Mouse (Mus musculus): Measurements from ENCODE around the gene Grb7. TPM values are rescaled to one million over a fixed set of nuclear protein-coding genes. Genes with fewer than 3 reads are reported as not detected.

The Grb7 gene
- total and polyA plus RNA-seq, 2 experiments from 2014 or later: 1.3 to 2.1 TPM

- Histone ChIP-seq H3K4me2 (ENCODE audit: low read depth) (no peak overlapping the region), H3K9ac (no peak overlapping the region), H3K9me3 (ENCODE audit: low read length) (no peaks in the 10 kb centered on the region), H3K4me1 (ENCODE audit: insufficient read depth) (no peaks in the 10 kb centered on the region), H3K27me3 (ENCODE audit: insufficient read depth, low read length) (peaks cover 12% of the 10 kb centered on the region), H3K27ac (ENCODE audit: low read depth, low read length) (no peak overlapping the region), H3K36me3 (ENCODE audit: insufficient read depth) (no peaks in the 10 kb centered on the region), H3K4me3 (ENCODE audit: low read depth, low read length) (no peak overlapping the region)
- DNase-seq (no peak), ATAC-seq (no peak)
- TF ChIP-seq CTCF (IDR thresholded peaks at IDR 0.05; ENCODE audit: low read depth): no peak
- WGBS: 25% methylated on average over 11 of the region's 11 CpGs
Observed at GRCm38 (mm10) chr11:98459071-98459741, 13.0 kb downstream of the Grb7 start.

GRCm38 (mm10) chr11:98459860-98460259 lies 13.7 kb downstream of the Grb7 start:
- no peaks in the 10 kb centered on the region for H3K9me3 ChIP-seq (ENCODE audit: low read length)
- WGBS: 82% methylated on average over 9 of the region's 9 CpGs
- H3K9ac ChIP-seq: no peak overlapping the region
- H3K4me3 ChIP-seq (ENCODE audit: low read depth, low read length): no peak overlapping the region
- no peak for DNase-seq
- no peaks in the 10 kb centered on the region for H3K4me1 ChIP-seq (ENCODE audit: insufficient read depth)
- H3K27me3 ChIP-seq (ENCODE audit: insufficient read depth, low read length): peaks cover 12% of the 10 kb centered on the region
- no peak overlapping the region for H3K4me2 ChIP-seq (ENCODE audit: low read depth)
- TF ChIP-seq CTCF (IDR thresholded peaks at IDR 0.05; ENCODE audit: low read depth): no peak
- no peaks in the 10 kb centered on the region for H3K36me3 ChIP-seq (ENCODE audit: insufficient read depth)
- H3K27ac ChIP-seq (ENCODE audit: low read depth, low read length): no peak overlapping the region
- no peak for ATAC-seq

- TF ChIP-seq CTCF (IDR thresholded peaks at IDR 0.05; ENCODE audit: low read depth): no peak
- H3K36me3 ChIP-seq (ENCODE audit: insufficient read depth): no peaks in the 10 kb centered on the region
- no peaks in the 10 kb centered on the region for H3K9me3 ChIP-seq (ENCODE audit: low read length)
- H3K4me2 ChIP-seq (ENCODE audit: low read depth): no peak overlapping the region
- DNase-seq (no peak), ATAC-seq (no peak)
- peaks cover 12% of the 10 kb centered on the region for H3K27me3 ChIP-seq (ENCODE audit: insufficient read depth, low read length)
- WGBS: 58% methylated on average over 6 of the region's 6 CpGs
- H3K9ac ChIP-seq: no peak overlapping the region
- H3K4me1 ChIP-seq (ENCODE audit: insufficient read depth): no peaks in the 10 kb centered on the region
- no peak overlapping the region for H3K27ac ChIP-seq (ENCODE audit: low read depth, low read length)
- no peak overlapping the region for H3K4me3 ChIP-seq (ENCODE audit: low read depth, low read length)
Observed at GRCm38 (mm10) chr11:98461109-98461720, 15.0 kb downstream of the Grb7 start.

GRCm38 (mm10) chr11:98462255-98462654 lies 16.1 kb downstream of the Grb7 start:
- no peak overlapping the region for H3K4me2 ChIP-seq (ENCODE audit: low read depth)
- no peak for ATAC-seq
- H3K9me3 ChIP-seq (ENCODE audit: low read length): no peaks in the 10 kb centered on the region
- H3K27me3 ChIP-seq (ENCODE audit: insufficient read depth, low read length): peaks cover 12% of the 10 kb centered on the region
- 85% methylated on average over 6 of the region's 6 CpGs for WGBS
- H3K36me3 ChIP-seq (ENCODE audit: insufficient read depth): no peaks in the 10 kb centered on the region
- H3K9ac ChIP-seq: no peak overlapping the region
- DNase-seq: no peak
- no peak overlapping the region for H3K27ac ChIP-seq (ENCODE audit: low read depth, low read length)
- H3K4me1 ChIP-seq (ENCODE audit: insufficient read depth): no peaks in the 10 kb centered on the region
- H3K4me3 ChIP-seq (ENCODE audit: low read depth, low read length): no peak overlapping the region
- no peak for TF ChIP-seq CTCF (IDR thresholded peaks at IDR 0.05; ENCODE audit: low read depth)

DNA sequence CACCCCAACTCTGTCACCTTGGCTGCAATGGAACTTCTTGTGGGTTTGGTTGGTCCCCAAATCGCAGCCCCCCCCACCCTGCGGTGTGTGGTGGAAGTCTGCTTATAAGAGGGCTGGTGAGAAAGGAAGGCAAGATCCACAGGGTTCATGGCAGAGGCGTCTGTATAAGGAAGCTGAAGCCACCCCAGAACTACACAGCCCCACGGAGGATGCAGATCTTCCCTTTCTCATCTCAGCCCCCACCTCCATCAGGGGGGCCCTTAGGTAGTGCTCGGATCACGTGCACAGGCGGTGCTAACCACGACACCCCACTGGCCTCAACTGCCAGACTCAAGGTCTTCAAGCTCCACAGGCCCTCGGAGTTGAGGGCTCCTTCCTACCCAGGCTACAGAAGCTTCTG lies 17.7 kb downstream of the Grb7 start:
- DNase-seq (no peak), ATAC-seq (no peak)
- Histone ChIP-seq H3K4me3 (ENCODE audit: low read depth, low read length) (no peak overlapping the region), H3K4me2 (ENCODE audit: low read depth) (no peak overlapping the region), H3K36me3 (ENCODE audit: insufficient read depth) (no peaks in the 10 kb centered on the region), H3K9ac (no peak overlapping the region), H3K27me3 (ENCODE audit: insufficient read depth, low read length) (peaks cover 12% of the 10 kb centered on the region; the same call in 1 of the 2 replicates), H3K4me1 (ENCODE audit: insufficient read depth) (no peaks in the 10 kb centered on the region), H3K27ac (ENCODE audit: low read depth, low read length) (no peak overlapping the region), H3K9me3 (ENCODE audit: low read length) (no peaks in the 10 kb centered on the region)
- TF ChIP-seq CTCF (IDR thresholded peaks at IDR 0.05; ENCODE audit: low read depth): no peak
- 84% methylated on average over 9 of the region's 9 CpGs for WGBS

DNA sequence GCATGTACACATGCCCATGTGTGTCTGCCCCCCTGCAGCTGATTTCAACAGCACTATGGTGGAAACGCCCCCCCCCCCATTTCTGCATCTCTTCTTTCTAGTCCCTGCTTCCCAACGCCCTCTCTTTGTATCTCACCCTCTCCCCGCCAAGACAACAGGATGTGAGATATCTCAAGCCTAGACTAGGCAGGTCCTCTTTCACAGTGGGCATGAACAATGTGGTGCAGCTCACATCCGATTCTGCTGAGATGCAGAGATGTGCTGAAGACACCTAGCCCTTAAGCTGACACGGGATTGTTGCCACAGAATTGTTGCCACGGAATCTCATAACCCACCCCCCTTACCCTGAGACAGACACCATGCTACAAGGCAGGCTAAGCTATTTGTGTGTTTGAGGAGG lies 18.3 kb downstream of the Grb7 start:
- WGBS: 79% methylated on average over 6 of the region's 6 CpGs
- Histone ChIP-seq H3K4me3 (ENCODE audit: low read depth, low read length) (no peak overlapping the region), H3K4me1 (ENCODE audit: insufficient read depth) (no peaks in the 10 kb centered on the region), H3K27me3 (ENCODE audit: insufficient read depth, low read length) (peaks cover 6% of the 10 kb centered on the region; the same call in 1 of the 2 replicates), H3K4me2 (ENCODE audit: low read depth) (no peak overlapping the region), H3K36me3 (ENCODE audit: insufficient read depth) (no peaks in the 10 kb centered on the region), H3K9ac (no peak overlapping the region), H3K27ac (ENCODE audit: low read depth, low read length) (no peak overlapping the region), H3K9me3 (ENCODE audit: low read length) (no peaks in the 10 kb centered on the region)
- no peak for TF ChIP-seq CTCF (IDR thresholded peaks at IDR 0.05; ENCODE audit: low read depth)
- DNase-seq: no peak
- ATAC-seq: no peak
